In the genomic region with DNA sequence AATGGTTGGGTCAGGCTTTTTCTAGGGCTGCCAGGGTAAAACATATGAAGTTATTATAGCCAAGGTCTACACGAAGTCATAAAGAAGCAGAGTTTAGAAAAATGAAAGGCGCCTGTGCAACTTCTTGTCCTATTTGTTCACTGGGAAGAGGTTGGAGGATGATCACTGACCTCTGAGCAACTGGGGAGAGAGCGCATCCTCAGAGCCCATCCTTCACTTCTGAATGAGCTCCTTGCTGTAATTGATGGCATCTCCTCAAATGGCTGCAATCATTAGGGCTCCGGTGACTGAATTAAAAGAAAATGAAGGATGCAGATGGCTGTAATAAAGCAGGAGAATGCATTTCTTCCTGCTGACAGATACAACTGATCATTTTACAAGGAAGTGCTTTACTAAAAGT, we compare ENCODE assay signal across 27 mouse cellular contexts.
A peak's percentile ranks its signal among the peaks of the same experiment; 100 is the strongest.
DNase-seq lines count a peak whose midpoint lies in the region; ATAC-seq lines count a peak whose summit lies in the region.
"Had no signal": no experiment of that assay in that cellular context is flagged by ENCODE, and none has a peak within 500 bp of the region (broad histone marks: within the 10 kb centered on the region; RNA-seq: fewer than 3 reads in every experiment).

No protein-coding gene starts in this region.

- no peaks in the 10 kb centered on the region for H3K27me3 ChIP-seq in hindbrain, embryonic 11.5 days (ENCODE audit: control insufficient read depth, insufficient read depth, low read length)
- no peaks in the 10 kb centered on the region for H3K27me3 ChIP-seq in hindbrain, embryonic 16.5 days (replicated peaks; ENCODE audit: control insufficient read depth, insufficient read depth, low read length)
- no peaks in the 10 kb centered on the region for H3K27me3 ChIP-seq in neural tube, embryonic 13.5 days
- H3K27me3 ChIP-seq: embryonic facial prominence, embryonic 12.5 days; embryonic facial prominence, embryonic 15.5 days; heart, embryonic 12.5 days; heart, embryonic 15.5 days; hindbrain, embryonic 15.5 days had no signal

- no peak overlapping the region for H3K9ac ChIP-seq in hindbrain, embryonic 11.5 days (ENCODE audit: low read depth, low read length)
- no peak overlapping the region for H3K9ac ChIP-seq in hindbrain, embryonic 16.5 days (ENCODE audit: low read depth, low read length)
- H3K9ac ChIP-seq in neural tube, embryonic 13.5 days = no peak overlapping the region
- H3K9ac ChIP-seq: embryonic facial prominence, embryonic 12.5 days; embryonic facial prominence, embryonic 15.5 days; forebrain, postnatal 0 days; heart, embryonic 12.5 days; heart, embryonic 15.5 days; hindbrain, embryonic 15.5 days had no signal

- 76% methylated on average over 4 of the region's 4 CpGs for WGBS in hindbrain, embryonic 11.5 days
- WGBS in hindbrain, embryonic 16.5 days = 72% methylated on average over 4 of the region's 4 CpGs
- 46% methylated on average over 4 of the region's 4 CpGs for WGBS in neural tube, embryonic 13.5 days

- H3K4me3 ChIP-seq in hindbrain, embryonic 11.5 days (ENCODE audit: low read depth, low read length) = no peak overlapping the region
- H3K4me3 ChIP-seq in hindbrain, embryonic 16.5 days (ENCODE audit: low read length) = no peak overlapping the region
- H3K4me3 ChIP-seq in neural tube, embryonic 13.5 days = no peak overlapping the region
- H3K4me3 ChIP-seq: embryonic facial prominence, embryonic 12.5 days; embryonic facial prominence, embryonic 15.5 days; heart, embryonic 12.5 days; heart, embryonic 15.5 days; hindbrain, embryonic 15.5 days had no signal

- 0 out of 2 replicates have a peak, but pooled peaks have one; percentile 53 for ATAC-seq in hindbrain, embryonic 11.5 days (ENCODE audit: low FRiP score)
- no peak for ATAC-seq in hindbrain, embryonic 16.5 days
- peak; percentile 71; the same call in 1 of the 2 replicates for ATAC-seq in neural tube, embryonic 13.5 days (ENCODE audit: low read depth)
- ATAC-seq: activated CD4-positive, CD25-positive, alpha-beta regulatory T cell, adult 4 months; forebrain, embryonic 14.5 days; forebrain, postnatal 0 days; inflammation-experienced regulatory T-cells, adult 6 months had no signal

- no peaks in the 10 kb centered on the region for H3K4me1 ChIP-seq in hindbrain, embryonic 11.5 days (replicated peaks; ENCODE audit: control insufficient read depth, insufficient read depth, low read length)
- H3K4me1 ChIP-seq in hindbrain, embryonic 16.5 days (ENCODE audit: control insufficient read depth, insufficient read depth, low read depth, low read length) = no peaks in the 10 kb centered on the region
- H3K4me1 ChIP-seq in neural tube, embryonic 13.5 days (replicated peaks) = peaks cover 6% of the 10 kb centered on the region; the same call in 1 of the 2 replicates
- H3K4me1 ChIP-seq: embryonic facial prominence, embryonic 12.5 days; embryonic facial prominence, embryonic 15.5 days; heart, embryonic 12.5 days; heart, embryonic 15.5 days had no signal

- H3K36me3 ChIP-seq in hindbrain, embryonic 11.5 days (ENCODE audit: control insufficient read depth, insufficient read depth, low read length) = no peaks in the 10 kb centered on the region
- H3K36me3 ChIP-seq in hindbrain, embryonic 16.5 days (ENCODE audit: control insufficient read depth, insufficient read depth, low read length) = no peaks in the 10 kb centered on the region
- no peaks in the 10 kb centered on the region for H3K36me3 ChIP-seq in neural tube, embryonic 13.5 days
- H3K36me3 ChIP-seq: embryonic facial prominence, embryonic 12.5 days; embryonic facial prominence, embryonic 15.5 days; heart, embryonic 12.5 days; heart, embryonic 15.5 days; hindbrain, embryonic 15.5 days had no signal

- no peaks in the 10 kb centered on the region for H3K9me3 ChIP-seq in hindbrain, embryonic 11.5 days (ENCODE audit: control insufficient read depth, low read length)
- H3K9me3 ChIP-seq in hindbrain, embryonic 16.5 days (ENCODE audit: control insufficient read depth, low read length) = no peaks in the 10 kb centered on the region
- H3K9me3 ChIP-seq in neural tube, embryonic 13.5 days = no peaks in the 10 kb centered on the region
- H3K9me3 ChIP-seq: embryonic facial prominence, embryonic 12.5 days; embryonic facial prominence, embryonic 15.5 days; heart, embryonic 12.5 days; heart, embryonic 15.5 days; hindbrain, embryonic 15.5 days had no signal

- DNase-seq in hindbrain, embryonic 11.5 days (ENCODE audit: low spot score) = peak; percentile 4
- peak; percentile 2 for DNase-seq in retina, postnatal 1 day
- no peak for DNase-seq in retina, embryonic 14.5 days (ENCODE audit: low spot score)
- DNase-seq in left cerebral cortex, adult 8-10 months (ENCODE audit: low spot score in 2 of 2) = no peak
- DNase-seq in urinary bladder, adult 2 months (ENCODE audit: low spot score) = no peak
- no peak for DNase-seq in adrenal gland, postnatal 36 days
- DNase-seq: adrenal gland, adult 8-10 months; adrenal gland, postnatal 25 days; cerebellum, adult 11 months; cerebellum, adult 2 months; cerebellum, adult 9-11 months; cerebellum, postnatal 25 days; forebrain, postnatal 0 days; gastrocnemius, postnatal 25 days; heart, adult 18-20 months; heart, postnatal 10 days; heart, postnatal 36 days had no signal

- no peak overlapping the region for H3K27ac ChIP-seq in hindbrain, embryonic 11.5 days (ENCODE audit: low read depth, low read length)
- no peak overlapping the region for H3K27ac ChIP-seq in hindbrain, embryonic 16.5 days (ENCODE audit: low read depth, low read length)
- peak overlapping the region; percentile 42; the same call in 1 of the 2 replicates for H3K27ac ChIP-seq in neural tube, embryonic 13.5 days (replicated peaks)
- H3K27ac ChIP-seq: embryonic facial prominence, embryonic 12.5 days; embryonic facial prominence, embryonic 15.5 days; heart, embryonic 15.5 days; hindbrain, embryonic 15.5 days had no signal

- H3K4me2 ChIP-seq in hindbrain, embryonic 11.5 days (replicated peaks; ENCODE audit: low read depth, low read length) = no peak overlapping the region
- H3K4me2 ChIP-seq in hindbrain, embryonic 16.5 days (ENCODE audit: low read length) = no peak overlapping the region
- H3K4me2 ChIP-seq in neural tube, embryonic 13.5 days = peak overlapping the region; percentile 13; the same call in 1 of the 2 replicates
- H3K4me2 ChIP-seq: embryonic facial prominence, embryonic 12.5 days; embryonic facial prominence, embryonic 15.5 days; heart, embryonic 12.5 days; heart, embryonic 15.5 days; hindbrain, embryonic 15.5 days had no signal

Comparison
In these comparisons a context has a peak if more than half of its experiments do, and no peak if none do; other contexts are left out.
1. DNase-seq: peak in hindbrain, embryonic 11.5 days (single experiment) and retina, postnatal 1 day (single experiment); none in retina, embryonic 14.5 days (single experiment), left cerebral cortex, adult 8-10 months (0 of 2), urinary bladder, adult 2 months (single experiment) and adrenal gland, postnatal 36 days (0 of 2).